Mouse (Mus musculus): Measurements from ENCODE around the gene Cutal. TPM values are rescaled to one million over a fixed set of nuclear protein-coding genes. Genes with fewer than 3 reads are reported as not detected.

Cutal gene
- polyA plus RNA-seq, 2 experiments: 0.06 TPM; not detected in 1

DNA sequence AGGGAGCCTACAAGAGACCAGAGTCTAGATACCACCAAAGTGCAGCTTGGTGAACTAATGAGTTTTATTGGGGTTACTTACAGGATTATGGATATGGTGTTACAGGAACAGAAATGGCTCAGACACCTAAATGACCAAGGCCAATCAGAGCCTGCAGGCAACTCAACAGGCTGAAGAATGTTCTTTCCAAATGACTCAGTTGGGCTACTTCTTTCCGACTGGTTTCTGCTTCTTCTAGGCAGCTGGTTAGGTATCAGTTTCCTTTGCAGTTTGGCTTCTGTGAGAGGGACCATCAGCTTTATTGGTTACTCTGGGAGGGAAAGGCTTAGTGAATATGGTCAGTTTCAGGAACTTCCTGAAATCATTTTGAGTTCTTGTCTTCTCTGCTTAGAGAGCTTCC lies 26.5 kb upstream of the Cutal start:
- Histone ChIP-seq H3K27me3 (ENCODE audit: control insufficient read depth, insufficient read depth, low read length) (no peaks in the 10 kb centered on the region), H3K4me3 (replicated peaks; ENCODE audit: low read length) (no peak overlapping the region), H3K4me2 (replicated peaks; ENCODE audit: low read depth, low read length, severe bottlenecking) (no peak overlapping the region), H3K27ac (replicated peaks; ENCODE audit: low read depth, low read length) (no peak overlapping the region), H3K36me3 (ENCODE audit: control insufficient read depth, insufficient read depth, low read length) (peaks cover 34% of the 10 kb centered on the region), H3K4me1 (ENCODE audit: control insufficient read depth, insufficient read depth, low read length) (no peaks in the 10 kb centered on the region), H3K9me3 (ENCODE audit: control insufficient read depth, low read length) (no peaks in the 10 kb centered on the region), H3K9ac (ENCODE audit: low read depth, low read length, severe bottlenecking) (no peak overlapping the region)
- no peak for ATAC-seq (ENCODE audit: low FRiP score, low read depth)
- 87% methylated on average over 1 of the region's 1 CpGs for WGBS
- TF ChIP-seq POLR2A (IDR thresholded peaks at IDR 0.05; ENCODE audit: borderline replicate concordance, extremely low read depth, insufficient read depth, insufficient read length): no peak
- no peak for DNase-seq (ENCODE audit: low spot score)

GRCm38 (mm10) chr2:34855265-34855664 lies 18.9 kb upstream of the Cutal start:
- no peaks in the 10 kb centered on the region for H3K4me1 ChIP-seq (ENCODE audit: control insufficient read depth, insufficient read depth, low read length)
- no peaks in the 10 kb centered on the region for H3K27me3 ChIP-seq (ENCODE audit: control insufficient read depth, insufficient read depth, low read length)
- no peak overlapping the region for H3K27ac ChIP-seq (replicated peaks; ENCODE audit: low read depth, low read length)
- 91% methylated on average over 4 of the region's 4 CpGs for WGBS
- no peaks in the 10 kb centered on the region for H3K9me3 ChIP-seq (ENCODE audit: control insufficient read depth, low read length)
- DNase-seq (ENCODE audit: low spot score): no peak
- no peak for ATAC-seq (ENCODE audit: low FRiP score, low read depth)
- no peak for TF ChIP-seq POLR2A (IDR thresholded peaks at IDR 0.05; ENCODE audit: borderline replicate concordance, extremely low read depth, insufficient read depth, insufficient read length)
- no peak overlapping the region for H3K4me3 ChIP-seq (replicated peaks; ENCODE audit: low read length)
- no peak overlapping the region for H3K9ac ChIP-seq (ENCODE audit: low read depth, low read length, severe bottlenecking)
- no peak overlapping the region for H3K4me2 ChIP-seq (replicated peaks; ENCODE audit: low read depth, low read length, severe bottlenecking)
- peaks cover 97% of the 10 kb centered on the region for H3K36me3 ChIP-seq (ENCODE audit: control insufficient read depth, insufficient read depth, low read length)

GRCm38 (mm10) chr2:34857728-34858127 lies 16.5 kb upstream of the Cutal start:
- DNase-seq (ENCODE audit: low spot score) (no peak), ATAC-seq (ENCODE audit: low FRiP score, low read depth) (no peak)
- Histone ChIP-seq H3K4me2 (replicated peaks; ENCODE audit: low read depth, low read length, severe bottlenecking) (no peak overlapping the region), H3K36me3 (ENCODE audit: control insufficient read depth, insufficient read depth, low read length) (peaks cover 91% of the 10 kb centered on the region), H3K27me3 (ENCODE audit: control insufficient read depth, insufficient read depth, low read length) (no peaks in the 10 kb centered on the region), H3K27ac (replicated peaks; ENCODE audit: low read depth, low read length) (no peak overlapping the region), H3K4me1 (ENCODE audit: control insufficient read depth, insufficient read depth, low read length) (no peaks in the 10 kb centered on the region), H3K4me3 (replicated peaks; ENCODE audit: low read length) (no peak overlapping the region), H3K9ac (ENCODE audit: low read depth, low read length, severe bottlenecking) (no peak overlapping the region), H3K9me3 (ENCODE audit: control insufficient read depth, low read length) (no peaks in the 10 kb centered on the region)
- no peak for TF ChIP-seq POLR2A (IDR thresholded peaks at IDR 0.05; ENCODE audit: borderline replicate concordance, extremely low read depth, insufficient read depth, insufficient read length)
- 92% methylated on average over 8 of the region's 8 CpGs for WGBS

GRCm38 (mm10) chr2:34869680-34870079 lies 4.5 kb upstream of the Cutal start:
- 45% methylated on average over 5 of the region's 5 CpGs for WGBS
- no peaks in the 10 kb centered on the region for H3K9me3 ChIP-seq (ENCODE audit: control insufficient read depth, low read length)
- peaks cover 12% of the 10 kb centered on the region for H3K4me1 ChIP-seq (ENCODE audit: control insufficient read depth, insufficient read depth, low read length)
- peak overlapping the region; percentile 90 for H3K9ac ChIP-seq (ENCODE audit: low read depth, low read length, severe bottlenecking)
- no peak for DNase-seq (ENCODE audit: low spot score)
- H3K27ac ChIP-seq (replicated peaks; ENCODE audit: low read depth, low read length): no peak overlapping the region
- H3K4me3 ChIP-seq (replicated peaks; ENCODE audit: low read length): peak overlapping the region; percentile 87
- peaks cover 17% of the 10 kb centered on the region for H3K36me3 ChIP-seq (ENCODE audit: control insufficient read depth, insufficient read depth, low read length)
- no peak for TF ChIP-seq POLR2A (IDR thresholded peaks at IDR 0.05; ENCODE audit: borderline replicate concordance, extremely low read depth, insufficient read depth, insufficient read length)
- peaks cover 18% of the 10 kb centered on the region for H3K27me3 ChIP-seq (ENCODE audit: control insufficient read depth, insufficient read depth, low read length)
- no peak for ATAC-seq (ENCODE audit: low FRiP score, low read depth)
- H3K4me2 ChIP-seq (replicated peaks; ENCODE audit: low read depth, low read length, severe bottlenecking): peak overlapping the region; percentile 70

DNA sequence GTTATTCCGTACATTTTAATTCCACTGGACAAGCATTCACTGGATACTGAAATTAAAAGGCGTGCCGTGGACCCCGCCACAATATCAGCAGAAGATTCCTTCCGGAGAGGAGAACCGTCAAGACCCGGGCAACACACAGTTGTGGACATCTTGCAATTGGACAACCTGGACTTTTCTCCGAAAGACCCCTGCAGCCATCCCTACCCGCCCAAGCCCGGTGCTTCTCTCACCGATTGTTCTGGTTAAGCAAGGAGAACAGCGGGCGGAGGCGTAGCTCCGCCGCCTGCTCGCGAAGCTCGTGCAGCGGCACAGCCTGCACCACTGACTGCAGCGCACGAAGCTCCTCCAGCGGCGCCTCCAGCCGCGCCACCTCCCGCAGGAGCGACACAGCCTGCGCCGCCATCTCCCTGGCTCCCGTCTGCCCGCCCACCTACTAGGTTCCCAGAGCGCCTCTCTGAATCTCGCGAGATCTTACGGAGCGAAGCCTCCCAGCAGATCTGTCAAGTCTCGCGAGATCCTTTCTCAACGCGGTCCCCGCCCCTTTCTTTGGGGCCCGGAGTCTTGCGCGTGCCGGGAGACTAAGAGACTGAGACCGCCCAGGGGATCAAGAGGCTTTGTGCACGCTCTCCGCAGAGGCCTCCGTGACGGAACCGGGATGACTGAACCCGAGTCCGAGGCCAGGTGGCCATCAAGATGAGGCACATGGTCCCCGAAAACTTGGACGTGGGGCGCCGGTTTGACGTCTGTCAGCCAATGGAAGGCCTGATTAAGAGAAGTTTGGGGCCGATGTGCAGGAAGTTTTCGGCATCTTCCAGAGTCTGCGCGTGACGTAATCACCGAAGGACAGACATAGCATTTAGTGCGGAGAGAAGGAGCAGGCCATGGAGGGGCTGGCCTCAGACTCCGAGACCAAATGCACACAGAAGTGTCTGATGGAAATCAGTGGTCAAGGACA lies 3.4 kb upstream of the Cutal start:
- peak; percentile 98 for ATAC-seq (ENCODE audit: low FRiP score, low read depth)
- Histone ChIP-seq H3K4me3 (replicated peaks; ENCODE audit: low read length) (peak overlapping the region; percentile 87), H3K4me1 (ENCODE audit: control insufficient read depth, insufficient read depth, low read length) (peaks cover 12% of the 10 kb centered on the region), H3K27ac (replicated peaks; ENCODE audit: low read depth, low read length) (peak overlapping the region; percentile 95), H3K27me3 (ENCODE audit: control insufficient read depth, insufficient read depth, low read length) (peaks cover 25% of the 10 kb centered on the region), H3K9me3 (ENCODE audit: control insufficient read depth, low read length) (no peaks in the 10 kb centered on the region), H3K36me3 (ENCODE audit: control insufficient read depth, insufficient read depth, low read length) (peaks cover 5% of the 10 kb centered on the region), H3K4me2 (replicated peaks; ENCODE audit: low read depth, low read length, severe bottlenecking) (peak overlapping the region; percentile 70), H3K9ac (ENCODE audit: low read depth, low read length, severe bottlenecking) (peak overlapping the region; percentile 90)
- TF ChIP-seq POLR2A (IDR thresholded peaks at IDR 0.05; ENCODE audit: borderline replicate concordance, extremely low read depth, insufficient read depth, insufficient read length): peak; percentile 96
- under 1% methylated on average over 56 of the region's 67 CpGs for WGBS
- peak; percentile 99 for DNase-seq (ENCODE audit: low spot score)

All from limb, embryonic 14.5 days (tissue).